Mouse (Mus musculus) olfactory bulb, adult 2 months (tissue): ENCODE measurements at regions not wholly inside any gene's neighbourhood (a gene's known extent, or its start where the extent isn't known, plus 50 kb on each side); places are given as distances from the start of the nearest gene placed in this dataset.

Experiments used
- H3K27ac ChIP-seq: fragments of 200-500 bp; 2 replicates; pipeline ENCODE4 v1.5.1; 2012; ENCODE audit warnings: low read depth, low read length; ENCODE audit not compliant: insufficient read depth
- H3K4me1 ChIP-seq: fragments of 200-500 bp; 2 replicates; pipeline ENCODE4 v1.6.1; 2012; ENCODE audit warnings: low read length; ENCODE audit not compliant: control insufficient read depth, insufficient read depth
- H3K4me3 ChIP-seq: fragments of 200-500 bp; 2 replicates; pipeline ENCODE4 v1.5.1; 2012; ENCODE audit warnings: mild to moderate bottlenecking, low read depth, low read length, moderate library complexity; ENCODE audit not compliant: insufficient read depth
- CTCF ChIP-seq: fragments of 200-500 bp; IDR thresholded peaks from 2 replicates; pipeline ENCODE4 v1.5.1; 2012; ENCODE audit warnings: low read depth, mild to moderate bottlenecking, low read length, moderate library complexity; ENCODE audit not compliant: insufficient read depth
- POLR2A ChIP-seq: fragments of 200-500 bp; IDR thresholded peaks from 2 replicates; pipeline ENCODE4 v1.6.1; 2012; ENCODE audit warnings: mild to moderate bottlenecking, low read depth, low read length, moderate library complexity; ENCODE audit not compliant: insufficient read depth
- WGBS: fragments of 180-500 bp; shearing (Covaris S2); methylation state at CpG from one replicate; pipeline ENCODE4 v1.1.7; 2018; 5-methylcytosine and 5-hydroxymethylcytosine counted together

GRCm38 (mm10) chr4:142749918-142750317 lies 462.9 kb downstream of the Prdm2 start:
- TF ChIP-seq CTCF, result no peak
- TF ChIP-seq POLR2A, result no peak
- Histone ChIP-seq H3K4me1 (no peaks in the 10 kb centered on the region), H3K27ac (no peak overlapping the region), H3K4me3 (no peak overlapping the region)
- 42% methylated on average over 8 of the region's 8 CpGs for WGBS

- Histone ChIP-seq H3K4me1 (no peaks in the 10 kb centered on the region), H3K27ac (no peak overlapping the region), H3K4me3 (no peak overlapping the region)
- TF ChIP-seq CTCF, result no peak
- no peak for TF ChIP-seq POLR2A
- WGBS, result 94% methylated on average over 4 of the region's 4 CpGs
These were observed 484.3 kb upstream of the Kazn start for GRCm38 (mm10) chr4:142723554-142723907.

GRCm38 (mm10) chr4:142722845-142723553 lies 483.8 kb upstream of the Kazn start:
- Histone ChIP-seq H3K27ac (no peak overlapping the region), H3K4me3 (no peak overlapping the region), H3K4me1 (no peaks in the 10 kb centered on the region)
- TF ChIP-seq POLR2A (no peak), CTCF (no peak)
- WGBS, result 82% methylated on average over 3 of the region's 3 CpGs

- Histone ChIP-seq H3K4me3 (no peak overlapping the region), H3K27ac (no peak overlapping the region), H3K4me1 (no peaks in the 10 kb centered on the region)
- TF ChIP-seq POLR2A (no peak), CTCF (no peak)
- 88% methylated on average over 5 of the region's 5 CpGs for WGBS
These were observed 462.4 kb upstream of the Kazn start for GRCm38 (mm10) chr4:142701606-142702005.

GRCm38 (mm10) chr4:142694926-142695325 lies 455.7 kb upstream of the Kazn start:
- Histone ChIP-seq H3K4me3 (no peak overlapping the region), H3K4me1 (no peaks in the 10 kb centered on the region), H3K27ac (no peak overlapping the region)
- 17% methylated on average over 13 of the region's 13 CpGs for WGBS
- TF ChIP-seq POLR2A (no peak), CTCF (no peak)

- 91% methylated on average over 6 of the region's 6 CpGs for WGBS
- TF ChIP-seq CTCF, result no peak
- no peak for TF ChIP-seq POLR2A
- Histone ChIP-seq H3K4me1 (no peaks in the 10 kb centered on the region), H3K4me3 (no peak overlapping the region), H3K27ac (no peak overlapping the region)
These were observed 449.0 kb upstream of the Kazn start for GRCm38 (mm10) chr4:142688241-142688640.

GRCm38 (mm10) chr4:142677426-142677825 lies 438.2 kb upstream of the Kazn start:
- TF ChIP-seq CTCF (no peak), POLR2A (no peak)
- no peak overlapping the region for H3K4me3 ChIP-seq
- WGBS, result 85% methylated on average over 4 of the region's 4 CpGs
- peaks cover 3% of the 10 kb centered on the region; the same call in 1 of the 2 replicates for H3K4me1 ChIP-seq
- H3K27ac ChIP-seq, result no peak overlapping the region

GRCm38 (mm10) chr4:142674641-142675465 lies 435.7 kb upstream of the Kazn start:
- Histone ChIP-seq H3K4me1 (peaks cover 3% of the 10 kb centered on the region; the same call in 1 of the 2 replicates), H3K4me3 (no peak overlapping the region), H3K27ac (no peak overlapping the region)
- 66% methylated on average over 22 of the region's 22 CpGs for WGBS
- TF ChIP-seq POLR2A, result no peak
- no peak for TF ChIP-seq CTCF

GRCm38 (mm10) chr4:142671872-142672458 lies 432.8 kb upstream of the Kazn start:
- TF ChIP-seq CTCF (no peak), POLR2A (no peak)
- 92% methylated on average over 8 of the region's 8 CpGs for WGBS
- Histone ChIP-seq H3K27ac (no peak overlapping the region), H3K4me3 (no peak overlapping the region), H3K4me1 (peaks cover 3% of the 10 kb centered on the region; the same call in 1 of the 2 replicates)
